Mouse (Mus musculus): ENCODE results near the gene Slit3. TPM values are rescaled to one million over a fixed set of nuclear protein-coding genes. Genes with fewer than 3 reads are reported as not detected.
A peak's percentile ranks its signal among the peaks of the same experiment; 100 is the strongest.

Slit3 gene
- total RNA-seq, 2 experiments from 2014 or later: 41.4 to 47.4 TPM

DNA sequence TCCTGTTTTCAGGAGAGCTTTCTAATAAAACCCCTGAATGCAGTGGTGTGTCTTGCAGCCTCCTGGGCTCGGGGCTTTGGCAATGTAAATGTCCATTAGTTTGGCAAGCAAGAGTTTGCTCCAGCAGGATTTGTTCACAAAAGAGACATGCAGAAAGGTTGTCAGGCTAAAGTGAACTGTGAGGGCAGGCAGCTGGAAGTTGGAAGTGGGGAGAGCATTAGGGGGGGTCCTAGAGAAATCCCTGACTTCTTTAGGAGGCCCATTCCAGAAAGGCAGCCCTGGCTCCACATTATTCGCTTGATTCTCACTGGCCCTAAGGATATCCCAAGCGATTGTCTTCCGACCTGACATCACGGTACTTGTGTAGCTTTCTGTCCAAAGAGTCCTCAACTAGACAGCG is 285.5 kb downstream of the Slit3 start:
- no peak for DNase-seq (ENCODE audit: extremely low spot score in 1 of 2, low spot score in 2 of 2)
- intact Hi-C loops (cut with DNase I): loop anchor here (2.0 to 10.0 kb wide), 3 partner anchors 402 to 564 kb away; no protein-coding TSS in a partner anchor

DNA sequence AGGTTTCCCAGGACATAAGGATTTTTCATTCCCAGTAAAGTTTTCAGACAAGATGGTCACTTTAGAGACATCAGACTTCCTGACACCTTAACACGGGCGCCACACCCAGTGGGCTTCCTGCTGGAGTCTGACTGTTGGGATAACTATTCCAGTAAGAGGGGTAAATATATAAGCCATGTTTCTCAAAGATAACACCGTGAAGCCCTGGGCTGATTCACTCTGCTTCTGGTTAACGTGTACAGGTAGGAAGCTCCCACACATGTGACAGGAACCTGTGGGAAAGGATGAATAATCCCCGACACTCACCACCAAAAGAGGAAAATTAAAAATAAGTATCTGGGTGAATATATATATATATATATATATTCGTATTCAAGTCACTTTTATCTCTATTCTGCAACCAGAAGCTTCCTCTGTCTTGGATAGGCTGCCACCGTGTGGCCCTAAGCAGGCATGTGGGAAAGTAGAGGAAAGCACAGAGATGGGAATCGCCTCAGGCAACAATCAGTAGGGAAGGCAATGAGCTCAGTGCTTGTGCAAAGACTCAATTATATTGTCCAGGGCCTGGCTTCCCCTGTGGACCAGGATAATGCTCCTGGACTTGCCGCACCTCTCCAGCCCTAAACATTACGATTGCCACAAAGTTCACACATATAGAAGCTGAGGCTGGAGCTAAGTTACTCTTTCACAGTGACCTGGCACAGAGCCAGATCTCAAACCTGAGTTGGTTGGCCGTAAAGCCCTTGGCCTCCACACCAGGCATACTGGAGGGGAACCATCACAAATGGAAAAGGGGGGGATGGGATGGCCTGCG is 286.5 kb downstream of the Slit3 start:
- peak; percentile 75 to 84 for DNase-seq (ENCODE audit: extremely low spot score in 1 of 2, low spot score in 2 of 2)
- intact Hi-C loops (cut with DNase I): loop anchor here (2.0 to 10.0 kb wide), 4 partner anchors 289 to 565 kb away; no protein-coding TSS in a partner anchor

DNA sequence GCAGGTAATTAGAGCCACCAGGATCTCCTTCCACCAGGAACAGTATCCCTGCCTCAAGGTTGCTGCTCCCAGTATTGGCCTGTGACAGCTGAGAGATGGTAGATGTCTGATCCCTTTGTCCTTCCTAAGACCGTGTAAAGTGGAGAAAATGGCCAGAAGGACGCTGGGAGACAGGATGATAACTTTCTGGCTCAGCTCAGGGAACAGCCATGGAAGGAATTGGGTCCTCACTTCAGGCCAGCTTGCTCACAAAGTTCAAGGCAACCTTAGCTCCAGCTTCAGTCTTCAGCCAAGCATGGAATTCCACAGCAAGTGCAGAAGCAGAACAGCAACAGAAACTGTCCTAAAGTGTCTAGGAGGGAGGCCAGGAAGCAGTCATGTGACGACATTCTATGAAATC is 289.4 kb downstream of the Slit3 start:
- intact Hi-C loops (cut with DNase I): no loop called here
- DNase-seq (ENCODE audit: extremely low spot score in 1 of 2, low spot score in 2 of 2): no peak

DNA sequence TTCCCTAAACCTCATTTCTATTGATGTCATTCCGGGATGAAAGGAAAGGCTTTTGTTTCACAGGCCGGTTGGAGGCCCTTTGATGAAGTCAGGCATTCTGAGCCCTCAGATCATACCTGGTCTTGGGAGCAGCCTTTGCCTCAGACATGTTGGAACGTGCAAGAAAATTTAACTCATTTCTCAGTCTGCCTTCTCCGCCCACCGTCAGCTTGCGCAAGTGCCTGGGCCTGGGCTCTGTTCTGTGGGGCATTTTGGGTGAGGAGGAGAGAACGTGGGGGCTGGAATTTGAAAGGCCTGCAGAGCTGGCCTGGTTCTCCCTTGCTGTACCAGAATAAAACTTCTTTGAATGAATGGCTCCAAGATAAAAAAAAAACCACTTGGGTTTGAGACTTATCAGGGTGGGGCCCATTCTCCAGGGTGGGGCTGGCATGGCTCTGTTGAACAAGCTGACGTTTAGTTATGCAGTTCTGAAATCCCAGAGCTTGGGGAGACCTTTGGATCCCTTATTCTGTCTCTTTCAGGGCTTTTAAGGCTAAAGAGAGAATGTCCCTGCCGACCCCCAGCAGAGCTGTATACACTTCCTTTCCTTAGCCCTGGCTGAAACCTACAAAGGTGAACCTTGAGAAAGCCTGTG is 294.9 kb downstream of the Slit3 start:
- intact Hi-C loops (cut with DNase I): no loop called here
- no peak for DNase-seq (ENCODE audit: extremely low spot score in 1 of 2, low spot score in 2 of 2)

DNA sequence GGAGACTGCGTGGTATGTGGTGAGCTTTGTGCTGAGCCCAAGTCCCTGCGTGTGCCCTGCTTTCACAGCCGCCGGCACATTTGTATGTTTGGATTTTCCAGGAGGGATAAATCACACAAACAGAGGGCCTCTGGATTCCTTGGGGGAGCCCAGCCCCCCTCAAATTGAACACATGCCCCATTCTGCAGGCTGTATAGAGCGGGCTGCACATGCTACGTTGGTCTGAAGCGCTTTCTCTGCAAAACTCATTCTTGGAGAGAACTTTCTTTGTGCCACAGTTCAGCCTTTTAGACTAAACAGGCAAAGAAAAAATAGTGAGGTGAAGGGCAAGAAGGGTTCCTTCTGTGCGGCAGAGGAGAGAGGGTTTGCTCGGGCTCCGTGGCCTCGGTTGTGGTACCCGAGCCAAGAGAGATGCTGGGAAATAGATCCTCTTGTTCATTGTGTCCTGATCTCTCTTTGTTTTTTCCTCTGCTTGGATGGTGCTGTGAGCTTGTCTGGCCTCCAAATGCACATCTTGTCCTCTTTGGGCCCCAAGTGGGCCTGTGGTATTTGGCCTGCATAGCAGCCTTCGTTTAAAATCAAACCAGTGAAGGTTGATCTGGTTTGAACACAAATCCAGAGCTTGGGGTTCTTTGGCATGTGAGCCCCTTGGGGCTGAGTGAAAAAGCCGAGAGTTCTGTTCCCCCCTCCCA is 295.5 kb downstream of the Slit3 start:
- intact Hi-C loops (cut with DNase I): no loop called here

DNA sequence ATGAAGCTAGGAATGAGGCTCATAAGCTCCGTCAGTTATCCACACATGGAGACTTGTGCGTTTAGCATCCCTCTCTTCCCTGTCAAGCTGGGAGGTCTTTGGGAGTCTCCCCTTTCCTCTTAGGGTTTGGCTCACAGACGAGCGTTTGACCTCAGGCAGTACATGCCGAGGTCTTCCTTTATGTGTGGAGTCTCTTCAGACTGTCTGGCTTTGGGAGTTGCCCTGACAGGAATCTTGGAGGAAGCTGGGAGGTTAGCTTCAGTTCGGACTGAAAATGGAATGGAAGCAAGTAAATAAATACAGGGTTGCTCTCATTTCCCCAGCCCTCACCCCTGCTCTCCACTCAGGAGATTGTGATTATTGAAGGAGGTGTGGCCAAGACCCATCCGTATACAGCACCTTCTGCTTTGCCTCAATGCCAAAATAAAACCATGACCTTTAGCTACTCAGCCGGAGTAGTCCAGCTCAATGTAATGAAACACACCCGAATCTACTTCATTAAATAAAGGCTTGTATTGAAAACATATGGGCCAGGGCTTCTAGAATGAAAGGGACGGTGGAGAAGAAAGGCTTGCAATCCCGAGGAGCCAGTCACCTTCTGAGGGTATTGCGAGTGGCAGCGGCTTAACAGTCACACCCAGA is 297.0 kb downstream of the Slit3 start:
- DNase-seq (ENCODE audit: extremely low spot score in 1 of 2, low spot score in 2 of 2): no peak
- intact Hi-C loops (cut with DNase I): no loop called here

More for the DNA sequence above, 295.5 kb downstream of the Slit3 start:
- no peak for DNase-seq (ENCODE audit: extremely low spot score in 1 of 2, low spot score in 2 of 2)

DNA sequence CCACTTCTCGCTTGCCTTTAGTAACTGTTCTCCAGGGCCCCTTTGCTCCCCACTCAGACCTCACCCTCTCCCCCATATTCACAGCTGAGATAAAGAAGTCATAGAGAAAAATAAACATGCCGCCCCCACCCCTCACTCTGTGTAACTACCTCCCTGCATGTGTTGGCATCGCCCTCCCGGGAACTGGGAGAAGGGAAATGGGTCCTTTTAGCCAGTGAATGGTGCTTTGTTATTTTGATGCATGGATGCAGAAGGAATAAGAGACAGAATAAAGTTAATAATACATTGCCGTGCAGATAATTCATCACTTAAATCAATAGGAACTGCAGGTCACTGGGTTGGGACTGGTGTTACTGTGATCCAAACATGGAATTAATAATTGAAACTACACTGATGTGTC is 298.0 kb downstream of the Slit3 start:
- intact Hi-C loops (cut with DNase I): no loop called here
- no peak for DNase-seq (ENCODE audit: extremely low spot score in 1 of 2, low spot score in 2 of 2)

DNA sequence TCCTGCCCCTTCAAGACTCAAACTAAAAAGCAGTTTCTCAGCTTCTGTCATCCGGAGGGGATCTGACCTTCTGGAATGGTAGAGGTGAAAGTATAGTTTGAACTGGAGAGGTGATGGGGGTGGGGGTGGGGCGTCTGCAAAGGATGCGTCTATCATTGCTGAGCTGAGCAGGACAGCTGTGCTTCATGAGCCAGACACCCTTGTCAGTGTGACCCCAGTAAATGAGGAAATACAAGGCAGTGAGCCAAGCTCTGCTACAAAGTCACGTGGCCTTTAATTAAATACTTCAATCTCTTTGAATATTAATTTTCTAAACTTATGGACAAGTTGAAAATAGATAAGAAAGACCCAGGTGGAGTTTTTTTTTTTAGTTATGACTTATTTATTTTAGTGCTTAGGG is 300.7 kb downstream of the Slit3 start:
- DNase-seq (ENCODE audit: extremely low spot score in 1 of 2, low spot score in 2 of 2): no peak
- intact Hi-C loops (cut with DNase I): no loop called here

DNA sequence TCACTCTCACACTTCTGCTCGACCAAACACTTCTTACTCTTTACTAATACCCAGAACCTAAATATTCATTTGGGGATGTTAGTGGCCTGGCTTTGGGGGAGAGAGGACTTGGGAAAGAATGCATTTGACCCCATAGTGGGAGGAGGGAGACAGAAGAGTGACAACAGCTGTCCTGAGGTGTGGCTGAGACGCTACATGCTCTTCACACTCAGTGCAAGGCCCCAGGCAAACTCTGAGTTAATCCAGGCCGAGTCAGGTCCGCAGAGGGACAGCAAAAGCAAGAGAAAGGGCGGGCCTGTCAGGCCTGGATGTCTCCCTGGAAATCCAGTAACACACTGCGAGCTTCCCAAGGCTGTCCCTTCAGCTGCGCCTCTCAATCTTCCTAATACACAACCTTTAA is 307.0 kb downstream of the Slit3 start:
- intact Hi-C loops (cut with DNase I): no loop called here
- DNase-seq (ENCODE audit: extremely low spot score in 1 of 2, low spot score in 2 of 2): no peak

DNA sequence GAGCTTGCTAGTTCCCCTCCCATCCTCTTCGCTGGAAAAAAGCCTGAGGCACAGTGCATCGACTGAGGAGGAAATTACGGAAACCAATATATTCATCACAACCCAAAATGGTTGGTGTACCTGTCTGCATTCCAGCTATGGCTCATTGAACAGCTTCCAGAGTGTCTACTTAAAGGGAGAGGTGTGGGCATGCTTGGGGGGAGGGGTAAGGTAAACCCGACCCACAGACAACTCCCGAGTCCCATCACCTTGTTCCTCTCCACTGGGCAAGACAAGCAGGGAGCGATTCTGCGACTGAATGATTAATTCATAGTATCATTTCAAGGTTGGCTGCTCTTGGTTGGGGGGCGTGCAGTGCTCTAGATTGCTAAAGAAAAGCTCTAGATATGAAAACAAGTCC is 310.1 kb downstream of the Slit3 start:
- no peak for DNase-seq (ENCODE audit: extremely low spot score in 1 of 2, low spot score in 2 of 2)
- intact Hi-C loops (cut with DNase I): no loop called here

DNA sequence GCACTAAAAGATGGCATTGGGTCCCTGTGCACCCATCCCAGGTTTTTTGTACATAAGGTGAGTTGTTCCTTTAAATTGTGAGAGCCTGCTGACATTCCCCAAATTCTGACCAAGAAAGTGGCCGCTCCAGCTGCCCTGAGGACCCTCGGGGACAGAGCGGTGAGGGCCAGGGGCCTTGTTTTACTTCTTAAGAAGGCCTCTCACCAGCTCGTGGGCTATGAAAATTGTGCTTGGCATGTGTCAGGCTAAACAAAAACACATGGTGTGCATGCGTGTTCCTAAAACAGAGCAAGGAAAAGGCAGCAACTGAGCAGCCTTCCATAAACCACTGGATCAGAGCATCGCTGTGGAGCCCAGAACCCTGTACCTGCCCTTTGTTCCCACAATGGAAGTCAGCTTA is 316.5 kb downstream of the Slit3 start:
- intact Hi-C loops (cut with DNase I): no loop called here
- DNase-seq (ENCODE audit: extremely low spot score in 1 of 2, low spot score in 2 of 2): no peak

DNA sequence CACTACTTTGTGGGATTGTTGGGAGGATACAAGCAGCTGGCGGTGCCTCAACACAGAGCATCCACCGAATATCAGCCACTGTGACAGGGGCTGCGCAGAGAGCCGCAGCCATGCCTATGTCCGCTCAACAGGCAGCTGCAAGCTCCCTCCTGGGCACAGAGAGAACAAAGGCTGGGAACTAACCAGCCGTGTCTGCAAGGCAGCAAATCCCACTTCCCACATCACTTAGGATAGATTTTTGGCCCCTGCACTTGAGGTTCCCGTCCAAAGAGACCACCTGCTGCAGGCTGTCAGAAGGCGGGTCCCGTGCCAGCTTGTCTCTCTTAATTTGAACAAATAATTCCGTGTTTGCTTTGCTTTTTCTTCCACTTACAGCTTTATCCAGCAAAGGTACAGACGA is 319.2 kb downstream of the Slit3 start:
- no peak for DNase-seq (ENCODE audit: extremely low spot score in 1 of 2, low spot score in 2 of 2)
- intact Hi-C loops (cut with DNase I): no loop called here

DNA sequence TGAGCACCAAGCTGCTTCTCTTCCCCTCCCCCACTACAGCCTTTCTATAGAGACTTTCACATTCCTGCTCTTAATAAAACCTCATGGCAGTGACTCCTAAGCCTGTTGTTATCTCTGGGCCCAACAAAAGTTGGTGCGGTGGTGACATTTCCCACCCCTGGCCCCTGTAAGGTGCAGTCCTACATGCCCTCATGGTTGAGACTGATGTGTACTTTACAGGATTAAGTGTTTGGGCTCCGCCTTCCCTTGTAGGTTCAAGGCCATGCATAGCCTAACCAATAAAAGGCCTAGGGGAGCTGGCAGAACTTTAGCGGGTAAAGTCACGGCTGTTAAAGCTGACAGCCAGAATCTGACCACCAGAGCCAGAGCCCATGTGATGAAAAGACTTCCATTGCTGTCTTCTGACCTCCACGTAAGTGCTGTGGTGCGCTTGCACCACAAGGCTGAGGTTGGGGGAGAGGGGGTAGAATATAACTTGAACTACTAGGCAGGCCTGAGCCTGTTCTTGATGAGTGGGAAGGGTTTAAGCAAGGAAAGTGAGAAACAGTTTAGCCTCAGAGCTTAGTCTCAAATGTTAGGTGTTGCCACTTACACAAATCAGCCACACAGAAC is 323.6 kb downstream of the Slit3 start:
- DNase-seq (ENCODE audit: extremely low spot score in 1 of 2, low spot score in 2 of 2): no peak
- intact Hi-C loops (cut with DNase I): no loop called here

DNA sequence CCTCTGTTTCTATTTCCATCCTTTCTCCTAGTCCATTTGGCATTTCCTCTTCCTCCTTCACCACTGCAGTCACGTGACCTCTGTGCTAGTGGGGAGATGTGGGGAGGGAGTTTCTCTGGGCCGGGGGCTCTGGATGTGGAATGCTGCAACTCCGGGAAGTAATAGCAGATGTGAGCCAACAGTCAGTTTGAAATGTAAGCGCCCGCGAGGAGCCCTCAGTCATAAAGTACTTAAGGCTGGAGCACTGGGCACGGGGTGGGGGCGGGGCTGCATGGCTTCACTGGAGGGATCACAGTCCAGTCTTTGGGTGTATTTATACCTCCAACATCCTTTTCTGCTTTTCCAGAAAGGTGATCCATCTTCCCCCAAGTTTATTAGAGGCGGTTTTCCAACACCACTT is 326.9 kb downstream of the Slit3 start:
- intact Hi-C loops (cut with DNase I): no loop called here
- DNase-seq (ENCODE audit: extremely low spot score in 1 of 2, low spot score in 2 of 2): no peak

DNA sequence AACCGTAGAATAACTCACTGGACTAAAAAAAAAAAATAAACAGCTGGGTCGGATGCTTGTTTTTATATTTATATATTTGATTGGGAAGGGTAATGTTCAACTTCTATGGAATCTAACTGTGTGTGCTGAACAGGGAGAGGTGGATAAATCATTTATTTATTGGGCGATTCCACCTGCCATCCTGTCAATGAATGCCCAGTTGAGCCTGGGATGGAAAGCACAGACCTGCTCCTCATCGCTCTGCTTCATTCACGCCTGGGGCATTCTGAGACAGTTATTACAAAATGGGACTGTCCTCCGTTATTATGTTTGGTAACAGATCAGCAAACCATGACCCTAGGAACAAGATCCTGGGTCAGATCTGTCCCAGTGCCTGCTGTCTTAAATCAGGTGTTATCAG is 328.2 kb downstream of the Slit3 start:
- no peak for DNase-seq (ENCODE audit: extremely low spot score in 1 of 2, low spot score in 2 of 2)
- intact Hi-C loops (cut with DNase I): no loop called here

DNA sequence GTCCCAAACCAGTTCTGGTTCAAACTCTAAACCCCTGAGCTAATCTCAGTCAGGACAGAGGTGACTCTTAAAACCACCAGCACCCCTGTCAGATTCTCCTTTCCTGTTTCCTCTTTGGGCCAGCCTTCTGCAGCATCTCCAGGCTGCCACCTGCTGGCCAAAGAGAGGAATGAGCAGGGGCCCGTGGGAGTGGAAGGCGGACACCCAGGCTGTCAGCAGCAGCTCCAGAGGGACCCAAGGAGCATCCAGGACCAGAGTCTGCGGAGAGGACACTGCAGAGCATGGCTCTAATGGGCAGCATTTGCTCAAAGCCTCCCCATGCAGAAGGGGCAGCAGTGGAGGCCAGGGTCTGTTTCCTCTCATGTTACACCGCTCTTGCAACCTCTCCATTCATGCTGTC is 330.6 kb downstream of the Slit3 start:
- peak; percentile 68 to 75 for DNase-seq (ENCODE audit: extremely low spot score in 1 of 2, low spot score in 2 of 2)
- intact Hi-C loops (cut with DNase I): loop anchor here (2.0 to 10.0 kb wide), 3 partner anchors 213 to 569 kb away; no protein-coding TSS in a partner anchor

DNA sequence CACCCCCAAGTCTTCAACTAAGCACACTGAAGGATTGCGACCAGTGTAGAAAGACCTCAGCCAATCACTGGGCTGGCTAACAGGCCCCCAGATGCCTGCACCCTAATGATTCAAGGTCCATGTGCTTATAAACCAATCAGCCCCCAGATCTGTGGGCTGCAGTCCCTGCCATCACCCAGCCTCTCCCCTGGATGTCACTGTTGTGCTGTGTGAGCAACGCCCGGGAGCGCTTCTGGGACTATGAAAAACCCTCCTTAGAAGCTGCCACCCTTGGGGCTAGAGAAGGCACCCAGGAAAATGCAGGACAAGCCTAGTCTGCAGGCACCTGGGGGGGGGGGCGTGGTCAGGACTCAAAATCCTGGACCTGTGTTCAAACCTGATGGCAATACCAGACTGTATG is 331.4 kb downstream of the Slit3 start:
- intact Hi-C loops (cut with DNase I): loop anchor here (2.0 to 10.0 kb wide), 3 partner anchors 212 to 570 kb away; no protein-coding TSS in a partner anchor
- peak; percentile 50 to 55 for DNase-seq (ENCODE audit: extremely low spot score in 1 of 2, low spot score in 2 of 2)

DNA sequence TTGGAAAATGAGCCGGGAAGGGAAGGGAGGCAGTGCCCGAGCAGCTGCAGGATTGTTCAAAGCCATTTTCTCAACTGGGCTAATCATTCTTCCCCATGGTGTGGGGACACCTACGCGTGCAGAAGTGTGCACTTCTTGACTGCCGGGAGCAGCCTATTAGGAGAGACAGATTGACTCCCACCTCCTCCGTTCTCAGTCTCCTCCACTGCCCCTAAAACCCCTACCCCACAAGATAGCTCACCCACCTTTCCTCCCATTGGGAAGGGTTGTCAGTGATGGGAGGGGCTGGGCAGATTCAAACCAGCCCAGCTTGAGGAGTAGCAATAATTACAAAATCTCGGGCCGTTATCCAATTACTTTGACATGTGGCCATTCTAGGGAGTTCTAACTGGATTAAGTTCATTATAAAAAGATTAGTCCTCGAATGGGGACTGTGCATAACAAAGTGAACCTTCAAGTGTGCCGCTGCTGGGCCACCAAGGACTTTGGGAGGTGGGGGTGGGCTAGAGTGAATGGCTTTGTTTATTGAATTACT is 333.2 kb downstream of the Slit3 start:
- intact Hi-C loops (cut with DNase I): loop anchor here (5.0 to 10.0 kb wide), 2 partner anchors 241 to 572 kb away; no protein-coding TSS in a partner anchor
- DNase-seq (ENCODE audit: extremely low spot score in 1 of 2, low spot score in 2 of 2): no peak

Measured in left cerebral cortex, postnatal 10 days (tissue).